Mouse (Mus musculus) kidney, embryonic 14.5 days (tissue): ENCODE data around the gene Trmt13. TPM values are rescaled to one million over a fixed set of nuclear protein-coding genes. Genes with fewer than 3 reads are reported as not detected.
"Not testable (repeated sequence)": the region's sequence is repeated elsewhere in the genome, so short reads cannot be mapped to it uniquely, and the experiment has no call there.

Experiments used
- ATAC-seq: fragments of 200-750 bp; cut with Nextera tagmentation; 2 replicates; pipeline ENCODE4 v1.8.0; 2017; ENCODE audit warnings: moderate number of reproducible peaks, mild to moderate bottlenecking, moderate TSS enrichment, moderate library complexity; ENCODE audit not compliant: low FRiP score, low TSS enrichment
- H3K27ac ChIP-seq: fragments of 300-500 bp; sonication (generic); 2 replicates; pipeline ENCODE4 v1.5.1; 2014; ENCODE audit warnings: low read depth, mild to moderate bottlenecking, low read length, moderate library complexity, mixed read lengths
- H3K27me3 ChIP-seq: fragments of 300-500 bp; sonication (generic); 2 replicates; pipeline ENCODE4 v1.6.1; 2014; ENCODE audit warnings: mild to moderate bottlenecking, low read length; ENCODE audit not compliant: control insufficient read depth, insufficient read depth
- H3K36me3 ChIP-seq: fragments of 300-500 bp; sonication (generic); 2 replicates; pipeline ENCODE4 v1.6.1; 2014; ENCODE audit warnings: low read length, mixed read lengths; ENCODE audit not compliant: control insufficient read depth, insufficient read depth
- H3K4me1 ChIP-seq: fragments of 300-500 bp; sonication (generic); 2 replicates; pipeline ENCODE4 v1.6.1; 2014; ENCODE audit warnings: low read length, mixed read lengths; ENCODE audit not compliant: control insufficient read depth, insufficient read depth
- H3K4me2 ChIP-seq: fragments of 300-500 bp; sonication (generic); replicated peaks from 2 replicates; pipeline ENCODE4 v1.6.1; 2014; ENCODE audit warnings: low read depth, mild to moderate bottlenecking, low read length
- H3K4me3 ChIP-seq: fragments of 300-500 bp; sonication (generic); 2 replicates; pipeline ENCODE4 v1.5.1; 2014; ENCODE audit warnings: mild to moderate bottlenecking, low read length
- H3K9ac ChIP-seq: fragments of 300-500 bp; sonication (generic); 2 replicates; pipeline ENCODE4 v1.6.1; 2014; ENCODE audit warnings: low read depth, mild to moderate bottlenecking, low read length, moderate library complexity
- H3K9me3 ChIP-seq: fragments of 300-500 bp; sonication (generic); 2 replicates; pipeline ENCODE4 v1.6.1; 2016; ENCODE audit warnings: low read length; ENCODE audit not compliant: control insufficient read depth
- WGBS: fragments of 180-500 bp; shearing (Covaris S2); extraction: QIAGEN DNeasy Blood & Tissue Kit; methylation state at CpG from one replicate; pipeline ENCODE4 v1.1.7; 2014; 5-methylcytosine and 5-hydroxymethylcytosine counted together
- polyA plus RNA-seq: library from polyadenylated mRNA; unstranded; fragments of >200 nt; fragmentation: Nextera tagmentation; extraction: Ambion mirVana; gene quantifications from 2 replicates; pipeline ENCODE4 v1.2.1, GENCODE M21; 2014

Gene Trmt13
- polyA plus RNA-seq, result 28.7 and 32.1 TPM in 2 replicates

DNA sequence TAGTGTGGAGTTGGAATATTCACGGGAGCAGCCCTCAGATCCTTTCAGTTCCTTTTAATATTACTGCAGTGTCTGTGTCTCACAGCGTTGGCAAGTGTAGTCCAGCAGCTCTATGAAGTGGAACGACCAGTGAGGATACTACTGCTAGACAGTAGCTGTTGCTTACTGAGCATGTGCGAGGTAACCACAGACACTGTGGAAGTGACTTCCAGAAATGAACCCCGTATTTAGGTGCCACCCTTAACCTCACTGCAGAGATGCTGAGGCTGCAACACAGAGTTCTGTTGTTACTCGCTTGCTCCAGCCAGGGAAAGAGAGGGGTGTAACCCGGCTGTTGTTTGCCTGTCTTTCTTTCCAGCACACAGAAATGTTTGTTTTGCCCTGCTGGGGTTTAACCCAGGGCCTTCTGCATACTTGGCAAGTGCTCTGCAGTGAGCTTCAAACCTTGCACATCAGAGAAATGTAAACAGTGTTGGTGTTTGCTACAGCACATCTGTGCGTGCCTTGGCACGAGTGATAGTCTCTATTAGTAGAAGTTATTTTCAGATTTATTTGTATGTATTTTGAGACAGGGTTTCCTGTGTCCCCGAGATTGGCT lies at the start of gene Trmt13:
TSS of gene Trmt13 (minus strand) at position 293 of the 598 bp plus-strand sequence.
- Histone ChIP-seq H3K4me3 (no peak within 1 kb of the TSS), H3K4me1 (no peaks in the 10 kb centered on the region), H3K27ac (no peak within 1 kb of the TSS), H3K27me3 (no peaks in the 10 kb centered on the region), H3K9ac (no peak within 1 kb of the TSS), H3K36me3 (peaks cover 40% of the 10 kb centered on the region), H3K4me2 (no peak within 1 kb of the TSS), H3K9me3 (no peaks in the 10 kb centered on the region)
- ATAC-seq, result no peak
- WGBS, result 89% methylated on average over 10 of the region's 10 CpGs

DNA sequence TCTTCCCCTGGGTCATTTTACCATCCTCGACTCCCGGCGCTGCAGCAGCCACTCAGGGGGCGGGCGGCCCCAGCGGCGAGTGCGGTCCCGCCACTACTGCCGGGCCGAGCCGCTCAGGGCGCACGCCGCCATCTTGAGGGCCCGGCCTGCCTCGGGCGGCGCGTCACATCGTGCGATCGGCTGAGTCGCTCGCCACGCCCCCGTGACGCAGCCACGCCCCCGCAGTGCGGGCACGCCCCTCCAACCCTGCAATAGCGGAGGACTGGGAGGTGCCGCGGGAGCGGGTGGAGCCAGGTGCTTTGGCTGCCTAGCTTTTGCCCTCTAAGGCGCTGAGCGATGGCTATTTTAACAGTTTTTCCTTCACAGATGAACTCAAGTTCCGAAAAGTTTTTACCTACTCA lies 48.1 kb upstream of the Trmt13 start, which contains the start of gene Mfsd14a:
TSS of gene Mfsd14a (minus strand) at position 215 of the 401 bp plus-strand sequence.
- H3K9ac ChIP-seq, result peak within 1 kb of the TSS; percentile 99
- no peaks in the 10 kb centered on the region; the same call in 1 of the 2 replicates for H3K36me3 ChIP-seq
- H3K4me3 ChIP-seq, result peak within 1 kb of the TSS; percentile 98
- H3K27ac ChIP-seq, result peak within 1 kb of the TSS; percentile 94
- no peaks in the 10 kb centered on the region for H3K27me3 ChIP-seq
- ATAC-seq, result peak; percentile 99
- peaks cover 15% of the 10 kb centered on the region for H3K4me1 ChIP-seq
- under 1% methylated on average over 39 of the region's 39 CpGs for WGBS
- H3K9me3 ChIP-seq, result no peaks in the 10 kb centered on the region
- H3K4me2 ChIP-seq, result peak within 1 kb of the TSS; percentile 54

DNA sequence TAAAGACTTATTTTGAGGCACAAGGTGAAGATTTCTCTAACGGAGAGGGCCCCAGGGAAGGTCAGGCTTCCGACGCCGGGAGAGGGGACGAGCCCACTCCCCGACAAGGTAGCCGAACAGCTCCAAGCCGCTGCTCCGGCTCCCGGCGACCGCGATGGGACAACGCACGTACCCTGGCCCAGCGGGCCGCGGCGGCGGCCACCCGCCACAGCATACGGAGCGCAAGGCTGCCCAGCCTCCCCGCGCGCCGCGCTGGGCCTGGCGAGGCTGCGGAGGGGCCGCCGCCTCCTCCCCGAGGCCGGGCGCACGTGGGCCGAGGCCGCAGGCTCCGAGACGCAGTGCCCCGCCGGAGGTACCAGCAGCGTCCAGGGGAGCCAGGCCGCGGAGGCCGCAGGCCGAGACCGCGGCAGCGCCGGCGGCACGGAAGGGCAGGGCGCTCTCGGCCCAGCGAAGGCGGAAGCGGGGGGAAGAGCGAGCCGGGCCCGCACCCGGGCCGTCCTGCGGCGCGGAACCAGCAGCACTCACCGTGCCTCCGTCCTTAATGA lies 47.6 kb upstream of the Trmt13 start:
- Histone ChIP-seq H3K4me2 (peak overlapping the region; percentile 54), H3K36me3 (no peaks in the 10 kb centered on the region), H3K4me1 (peaks cover 15% of the 10 kb centered on the region), H3K27me3 (no peaks in the 10 kb centered on the region), H3K27ac (peak overlapping the region; percentile 94), H3K9ac (peak overlapping the region; percentile 99), H3K4me3 (peak overlapping the region; percentile 98), H3K9me3 (no peaks in the 10 kb centered on the region)
- ATAC-seq, result peak; percentile 88
- WGBS, result under 1% methylated on average over 59 of the region's 68 CpGs

DNA sequence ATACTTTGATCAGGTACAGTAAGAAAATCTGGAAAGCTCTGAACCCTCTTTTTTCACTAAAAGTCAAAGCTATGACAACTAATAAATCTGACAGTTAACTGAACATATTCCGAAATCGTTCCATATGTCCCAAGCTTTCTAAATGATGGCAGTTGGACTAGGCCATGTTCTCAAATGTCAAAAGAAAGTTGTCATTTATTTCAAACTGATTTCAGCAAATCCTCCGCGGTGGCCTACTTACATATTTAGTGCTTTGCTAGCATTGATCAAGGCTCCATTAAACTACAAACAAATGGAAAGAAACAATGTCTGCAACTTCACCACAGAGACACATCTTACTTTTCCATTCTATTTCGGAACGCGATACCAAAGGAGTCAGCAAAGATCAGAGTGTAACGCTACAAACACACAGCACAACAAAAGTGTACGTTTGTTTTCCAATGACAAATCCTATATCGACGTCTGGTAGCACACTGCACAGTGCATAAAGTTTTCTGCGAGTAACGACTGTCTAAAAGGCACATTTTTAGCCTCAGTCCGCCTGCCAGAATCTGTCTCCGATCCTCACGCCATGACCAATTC lies 47.0 kb upstream of the Trmt13 start:
- ATAC-seq, result no peak
- peaks cover 15% of the 10 kb centered on the region for H3K4me1 ChIP-seq
- H3K36me3 ChIP-seq, result no peaks in the 10 kb centered on the region
- WGBS, result 4% methylated on average over 16 of the region's 16 CpGs
- peak overlapping the region; percentile 54 for H3K4me2 ChIP-seq
- H3K27ac ChIP-seq, result peak overlapping the region; percentile 94
- H3K9me3 ChIP-seq, result no peaks in the 10 kb centered on the region
- H3K9ac ChIP-seq, result peak overlapping the region; percentile 99
- no peaks in the 10 kb centered on the region for H3K27me3 ChIP-seq
- H3K4me3 ChIP-seq, result peak overlapping the region; percentile 98

DNA sequence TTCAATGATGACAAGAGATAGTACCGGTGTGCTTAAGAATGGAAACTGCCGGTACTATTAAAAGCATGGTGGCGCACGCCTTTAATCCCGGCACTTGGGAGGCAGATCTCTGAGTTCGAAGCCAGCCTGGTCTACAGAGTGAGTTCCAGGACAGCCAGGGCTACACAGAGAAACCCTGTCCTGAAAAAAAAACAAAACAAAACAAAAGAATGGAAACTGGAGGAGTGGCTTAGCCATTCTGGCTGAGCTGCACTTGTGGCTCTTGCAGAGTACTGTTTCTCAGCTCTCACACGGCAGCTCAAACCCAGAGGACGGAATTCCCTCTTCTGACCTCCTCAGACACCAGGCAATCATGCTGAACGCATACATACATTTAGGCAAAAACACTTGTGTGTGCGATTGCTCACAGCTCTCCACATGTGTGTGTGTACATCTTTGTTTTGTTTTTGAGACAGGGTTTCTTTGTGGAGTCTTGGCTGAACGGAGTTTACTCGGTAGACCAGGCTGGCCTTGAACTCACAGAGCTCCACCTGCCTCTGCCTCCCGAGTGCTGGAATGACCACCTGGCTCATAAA lies 45.6 kb upstream of the Trmt13 start:
- H3K4me3 ChIP-seq, result no peak overlapping the region
- no peak for ATAC-seq
- WGBS, result 80% methylated on average over 13 of the region's 13 CpGs

DNA sequence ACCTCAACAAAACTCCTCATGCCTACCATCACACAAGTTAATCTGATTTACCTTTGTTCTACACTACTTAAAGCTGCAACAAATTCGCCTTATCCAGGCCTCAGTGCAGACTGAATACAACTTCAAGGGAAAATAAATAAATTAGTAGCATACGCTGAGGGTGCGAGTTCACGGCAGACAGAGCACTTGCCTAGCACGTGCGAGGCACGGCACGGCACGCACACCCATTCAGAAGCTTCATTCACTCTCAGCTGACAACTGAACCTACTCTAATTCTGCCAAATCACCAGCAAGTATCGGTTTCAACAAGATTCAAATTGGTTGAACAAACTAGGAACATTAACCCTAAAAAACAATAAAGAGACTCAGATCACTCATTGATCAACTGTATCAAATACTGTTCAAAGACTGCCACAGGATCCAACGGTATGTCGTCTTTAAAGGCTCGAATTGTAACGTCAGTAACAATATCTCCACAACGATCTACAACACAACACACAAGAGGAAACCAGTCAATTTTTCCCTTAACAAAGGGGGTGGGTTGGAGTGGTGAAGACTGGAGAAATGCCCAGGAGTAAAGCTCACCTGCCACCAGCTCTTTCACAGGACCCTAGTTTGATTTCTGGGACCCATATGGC lies 44.7 kb upstream of the Trmt13 start:
- 76% methylated on average over 15 of the region's 15 CpGs for WGBS
- Histone ChIP-seq H3K36me3 (no peaks in the 10 kb centered on the region), H3K9ac (no peak overlapping the region), H3K4me1 (peaks cover 15% of the 10 kb centered on the region), H3K4me2 (no peak overlapping the region), H3K9me3 (no peaks in the 10 kb centered on the region), H3K27ac (no peak overlapping the region), H3K27me3 (no peaks in the 10 kb centered on the region), H3K4me3 (no peak overlapping the region)
- ATAC-seq, result no peak

More for the DNA sequence above, 45.6 kb upstream of the Trmt13 start:
- H3K36me3 ChIP-seq, result no peaks in the 10 kb centered on the region
- H3K9ac ChIP-seq, result no peak overlapping the region
- no peaks in the 10 kb centered on the region for H3K9me3 ChIP-seq
- H3K27ac ChIP-seq, result no peak overlapping the region
- no peaks in the 10 kb centered on the region for H3K27me3 ChIP-seq
- H3K4me1 ChIP-seq, result peaks cover 15% of the 10 kb centered on the region
- no peak overlapping the region for H3K4me2 ChIP-seq

DNA sequence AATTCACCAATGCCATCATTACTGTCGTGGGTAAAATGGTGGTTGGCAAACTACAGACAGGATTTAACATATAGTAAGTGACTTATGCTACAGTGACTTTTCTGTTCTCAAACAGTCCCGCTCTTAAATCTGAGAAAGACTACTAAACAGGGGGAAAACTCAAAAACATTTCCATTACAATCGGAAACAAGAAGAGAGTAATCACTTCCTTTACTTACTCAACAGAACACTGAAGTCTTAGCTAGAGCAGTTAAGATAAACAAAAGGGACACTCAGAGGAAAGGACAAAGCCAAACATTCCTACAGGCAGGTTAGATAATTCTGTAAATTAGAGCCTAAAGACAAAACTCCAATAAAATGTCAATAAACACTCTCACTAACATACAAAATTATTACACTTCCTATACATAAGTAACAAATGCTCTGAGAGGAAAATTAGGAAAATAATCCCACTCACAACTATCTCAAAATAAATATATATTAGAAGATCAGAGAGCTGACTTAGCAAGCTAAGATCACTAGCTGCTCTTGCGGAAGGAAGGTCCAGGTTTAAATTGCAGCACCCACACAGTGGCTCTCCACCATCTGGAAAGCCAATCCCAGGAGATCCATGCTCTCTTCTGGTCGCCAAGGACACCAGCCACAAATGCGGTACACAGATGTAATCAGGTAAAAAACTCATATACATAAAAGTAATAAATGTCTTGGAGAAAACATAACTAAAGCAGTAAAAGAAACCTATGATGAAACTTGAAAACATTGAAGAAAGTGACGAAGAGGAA lies 42.0 kb upstream of the Trmt13 start:
- no peak for ATAC-seq
- H3K36me3 ChIP-seq, result no peaks in the 10 kb centered on the region
- H3K4me1 ChIP-seq, result peaks cover 15% of the 10 kb centered on the region
- no peak overlapping the region for H3K27ac ChIP-seq
- no peaks in the 10 kb centered on the region for H3K27me3 ChIP-seq
- no peaks in the 10 kb centered on the region for H3K9me3 ChIP-seq
- H3K4me3 ChIP-seq, result no peak overlapping the region
- H3K4me2 ChIP-seq, result no peak overlapping the region
- no peak overlapping the region for H3K9ac ChIP-seq
- WGBS, result 74% methylated on average over 7 of the region's 7 CpGs

DNA sequence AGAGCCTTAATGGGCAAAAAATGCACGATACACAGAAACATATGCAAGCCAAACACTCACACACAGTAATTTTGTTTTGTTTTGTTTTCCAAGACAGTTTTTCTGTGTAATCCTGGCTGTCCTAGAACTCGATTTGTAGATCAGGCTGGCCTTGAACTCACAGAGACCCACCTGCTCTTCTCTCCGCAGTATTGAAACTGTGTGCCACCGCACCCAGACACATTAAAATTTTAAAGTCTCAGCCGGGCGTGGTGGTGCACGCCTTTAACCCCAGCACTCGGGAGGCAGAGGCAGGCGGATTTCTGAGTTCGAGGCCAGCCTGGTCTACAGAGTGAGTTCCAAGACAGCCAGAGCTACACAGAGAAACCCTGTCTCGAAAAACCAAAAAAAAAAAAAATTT lies 39.7 kb upstream of the Trmt13 start:
- not testable (repeated sequence) for H3K27ac ChIP-seq, H3K9me3 ChIP-seq, H3K4me3 ChIP-seq, ATAC-seq, H3K4me2 ChIP-seq, H3K36me3 ChIP-seq, H3K9ac ChIP-seq, H3K4me1 ChIP-seq, H3K27me3 ChIP-seq
- 95% methylated on average over 11 of the region's 11 CpGs for WGBS
